Mouse (Mus musculus) liver, embryonic 14.5 days (tissue): ENCODE results near the gene Tbc1d10c. TPM values are rescaled to one million over a fixed set of nuclear protein-coding genes. Genes with fewer than 3 reads are reported as not detected.
A peak's percentile ranks its signal among the peaks of the same experiment; 100 is the strongest.

Source experiments
- ATAC-seq: fragments of 200-750 bp; cut with Nextera tagmentation; 2 replicates; pipeline ENCODE4 v1.8.0; 2017; ENCODE audit warnings: moderate number of reproducible peaks, mild to moderate bottlenecking, moderate library complexity; ENCODE audit not compliant: insufficient read depth
- DNase-seq, 3 experiments: peaks; one replicate each; pipeline ENCODE4 v3.0.0-alpha.2; 2012 to 2013; ENCODE audit warnings: low read depth in 3 of 3, low spot score in 3 of 3
- H3K27ac ChIP-seq: fragments of 300-500 bp; sonication (generic); 2 replicates; pipeline ENCODE4 v1.5.1; 2014; ENCODE audit warnings: moderate library complexity, mild to moderate bottlenecking, control low read depth, inconsistent platforms
- H3K27me3 ChIP-seq: fragments of 300-500 bp; sonication (generic); 2 replicates; pipeline ENCODE4 v1.6.1; 2014; ENCODE audit warnings: mild to moderate bottlenecking, low read length, moderate library complexity; ENCODE audit not compliant: control insufficient read depth, insufficient read depth
- H3K36me3 ChIP-seq: fragments of 300-500 bp; sonication (generic); replicated peaks from 2 replicates; pipeline ENCODE4 v1.6.1; 2014; ENCODE audit warnings: low read depth; ENCODE audit not compliant: control insufficient read depth, insufficient read depth
- H3K4me1 ChIP-seq, 2 experiments: fragments of 200-500 bp in 1 of 2; fragments of 300-500 bp in 1 of 2; sonication (generic) in 1 of 2; replicated peaks; 2 replicates each; pipeline ENCODE4 v1.6.1; 2012 to 2014; ENCODE audit warnings: antibody characterized with exemption in 1 of 2, inconsistent platforms in 1 of 2, low read length in 1 of 2; ENCODE audit not compliant: control insufficient read depth in 2 of 2, insufficient read depth in 2 of 2
- H3K4me2 ChIP-seq: fragments of 300-500 bp; sonication (generic); 2 replicates; pipeline ENCODE4 v1.6.1; 2014; ENCODE audit warnings: low read depth, mild to moderate bottlenecking, control low read depth, moderate library complexity
- H3K4me3 ChIP-seq, 2 experiments: fragments of 200-500 bp in 1 of 2; fragments of 300-500 bp in 1 of 2; sonication (generic) in 1 of 2; 2 replicates each; pipeline ENCODE4 v1.5.1; 2012 to 2014; ENCODE audit warnings: low read depth in 2 of 2, low read length in 2 of 2, mild to moderate bottlenecking in 2 of 2, control low read depth in 1 of 2, inconsistent platforms in 1 of 2, moderate library complexity in 1 of 2; ENCODE audit not compliant: insufficient read depth in 1 of 2
- H3K9ac ChIP-seq: fragments of 300-500 bp; sonication (generic); replicated peaks from 2 replicates; pipeline ENCODE4 v1.6.1; 2014; ENCODE audit warnings: mild to moderate bottlenecking, control low read depth, moderate library complexity
- H3K9me3 ChIP-seq: fragments of 300-500 bp; sonication (generic); 2 replicates; pipeline ENCODE4 v1.6.1; 2016; ENCODE audit warnings: low read length, mixed read lengths; ENCODE audit not compliant: control insufficient read depth
- CTCF ChIP-seq: IDR thresholded peaks from 2 replicates; pipeline ENCODE4 v1.5.1; 2016; ENCODE audit warnings: antibody characterized with exemption, low read depth, control low read depth
- EP300 ChIP-seq: IDR thresholded peaks from 2 replicates; pipeline ENCODE4 v1.6.1; 2016; ENCODE audit warnings: antibody characterized with exemption, low read depth
- WGBS: fragments of 180-500 bp; shearing (Covaris S2); extraction: QIAGEN DNeasy Blood & Tissue Kit; methylation state at CpG from one replicate; pipeline ENCODE4 v1.1.7; 2014; ENCODE audit not compliant: insufficient replicate concordance; 5-methylcytosine and 5-hydroxymethylcytosine counted together
- polyA plus RNA-seq, 2 experiments: library from polyadenylated mRNA; depleted of rRNA in 1 of 2; stranded (reverse) in 1 of 2; unstranded in 1 of 2; fragments of >200 nt; fragmentation: Nextera tagmentation in 1 of 2; extraction: Ambion mirVana in 1 of 2; gene quantifications; 2 replicates each; pipeline versions ENCODE4 v1.2.1 to v1.2.3; 2012 to 2014

Gene Tbc1d10c
- polyA plus RNA-seq, 2 experiments = 2.5 to 2.6 TPM

DNA sequence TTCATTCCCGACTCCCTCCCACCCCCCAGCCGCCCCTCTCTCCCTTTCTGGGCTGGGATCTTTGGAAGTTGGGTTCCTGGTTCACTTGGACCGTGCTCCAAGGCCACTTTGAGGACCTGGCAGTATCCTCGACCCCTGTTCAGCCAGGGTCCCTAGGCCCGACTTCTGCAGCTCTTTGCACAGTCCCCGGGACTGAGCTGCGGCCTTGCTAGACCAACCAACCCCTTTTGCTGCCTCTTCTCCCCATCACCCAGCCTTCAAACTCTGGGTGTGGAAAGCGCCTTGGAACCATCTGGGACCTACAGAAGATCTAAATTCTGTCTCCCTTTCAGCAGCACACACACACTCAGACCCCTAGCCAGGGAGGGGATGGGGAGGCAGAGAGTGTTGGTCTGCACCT lies 42.3 kb downstream of the Tbc1d10c start:
- Histone ChIP-seq H3K4me3 (peak overlapping the region; percentile 78 to 94), H3K9ac (peak overlapping the region; percentile 91), H3K27ac (peak overlapping the region; percentile 70), H3K36me3 (0 out of 2 replicates have a peak, but pooled peaks cover 3% of the 10 kb centered on the region), H3K27me3 (no peaks in the 10 kb centered on the region), H3K9me3 (no peaks in the 10 kb centered on the region), H3K4me1 (peaks cover 4 to 12% of the 10 kb centered on the region in 2 experiments), H3K4me2 (peak overlapping the region; percentile 88)
- DNase-seq = no peak
- TF ChIP-seq EP300 = no peak
- no peak for TF ChIP-seq CTCF
- under 1% methylated on average over 8 of the region's 8 CpGs for WGBS
- peak; percentile 36; the same call in 1 of the 2 replicates for ATAC-seq

- Histone ChIP-seq H3K4me3 (peak within 1 kb of the TSS; percentile 78 to 94), H3K27ac (peak within 1 kb of the TSS; percentile 70), H3K27me3 (no peaks in the 10 kb centered on the region), H3K4me1 (peaks cover 4 to 12% of the 10 kb centered on the region in 2 experiments), H3K9ac (peak within 1 kb of the TSS; percentile 91), H3K4me2 (peak within 1 kb of the TSS; percentile 88), H3K9me3 (no peaks in the 10 kb centered on the region), H3K36me3 (0 out of 2 replicates have a peak, but pooled peaks cover 3% of the 10 kb centered on the region)
- peak; percentile 77 to 83 (median 78) for DNase-seq
- TF ChIP-seq EP300 (no peak), CTCF (no peak)
- ATAC-seq = peak; percentile 90
- WGBS = under 1% methylated on average over 29 of the region's 33 CpGs
Observed at GRCm38 (mm10) chr19:4148491-4148806, 42.6 kb downstream of the Tbc1d10c start, which contains the start of gene Coro1b. Gene Coro1b, plus strand, starts transcription at chr19:4148619.

GRCm38 (mm10) chr19:4147782-4148490 lies 43.1 kb downstream of the Tbc1d10c start:
- Histone ChIP-seq H3K9ac (peak overlapping the region; percentile 35; the same call in 1 of the 2 replicates), H3K4me1 (peaks cover 4 to 12% of the 10 kb centered on the region in 2 experiments), H3K4me3 (peak overlapping the region; percentile 38 to 94; a peak in 3 of 4 replicates), H3K4me2 (peak overlapping the region; percentile 88), H3K36me3 (0 out of 2 replicates have a peak, but pooled peaks cover 3% of the 10 kb centered on the region), H3K9me3 (no peaks in the 10 kb centered on the region), H3K27me3 (no peaks in the 10 kb centered on the region), H3K27ac (no peak overlapping the region)
- DNase-seq (no peak), ATAC-seq (peak; percentile 26)
- WGBS = 40% methylated on average over 9 of the region's 9 CpGs
- TF ChIP-seq EP300 (no peak), CTCF (no peak)

DNA sequence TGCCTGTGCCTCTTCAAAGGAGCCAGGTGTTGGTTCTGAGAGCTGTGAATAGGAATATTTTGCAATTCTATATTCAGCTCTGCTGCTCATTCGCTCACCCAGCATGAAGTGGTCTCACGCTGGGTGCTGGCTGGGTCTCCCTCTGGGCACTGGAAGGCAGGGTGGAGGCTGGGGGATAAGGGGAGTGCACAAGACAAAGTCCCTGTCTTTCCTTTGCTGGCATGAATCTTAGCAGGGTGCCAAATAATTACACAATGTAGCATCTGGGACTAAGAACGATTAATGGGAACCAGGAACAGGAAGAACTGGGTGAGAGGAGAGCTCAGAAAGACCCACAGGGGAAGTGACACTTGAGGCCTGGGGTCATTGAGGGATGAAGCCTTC lies 44.1 kb downstream of the Tbc1d10c start:
- Histone ChIP-seq H3K4me2 (no peak overlapping the region), H3K27ac (no peak overlapping the region), H3K9ac (no peak overlapping the region), H3K4me1 (peaks cover 4 to 12% of the 10 kb centered on the region in 2 experiments), H3K9me3 (no peaks in the 10 kb centered on the region), H3K36me3 (0 out of 2 replicates have a peak, but pooled peaks cover 3% of the 10 kb centered on the region), H3K4me3 (no peak overlapping the region), H3K27me3 (no peaks in the 10 kb centered on the region)
- DNase-seq (no peak), ATAC-seq (no peak)
- 57% methylated on average over 3 of the region's 3 CpGs for WGBS
- TF ChIP-seq CTCF (no peak), EP300 (no peak)

DNA sequence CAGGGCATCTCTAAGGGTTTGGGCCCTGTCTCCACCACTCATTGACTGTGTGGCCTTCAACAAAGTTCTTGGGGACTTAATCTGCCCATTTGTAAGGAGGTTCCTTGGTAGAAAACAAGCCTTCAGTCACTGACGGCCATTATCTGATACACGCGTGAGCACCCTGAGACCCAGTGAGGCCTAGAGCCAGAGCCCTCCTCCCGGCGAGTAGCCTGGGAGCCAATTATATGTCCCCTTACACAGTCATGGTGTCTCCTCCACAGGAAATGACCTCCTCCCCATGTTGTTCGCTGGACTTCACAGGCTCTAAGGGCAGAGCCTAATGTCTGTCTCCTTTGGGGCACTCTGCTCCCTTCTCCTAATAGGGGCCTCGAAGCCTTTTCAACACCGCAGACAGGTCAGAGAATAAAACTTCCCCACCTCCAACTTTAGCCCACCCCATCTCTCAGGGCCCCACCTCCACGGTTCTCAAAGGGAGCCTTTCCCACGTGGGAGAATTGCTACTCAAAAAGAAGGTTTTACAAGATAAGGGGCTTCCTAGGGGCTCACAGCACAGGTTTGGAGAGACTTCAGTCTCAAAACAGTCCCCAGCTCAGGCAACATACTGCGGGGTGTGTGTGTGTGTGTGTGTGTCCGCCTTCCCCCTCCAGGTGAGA lies 44.6 kb downstream of the Tbc1d10c start:
- H3K27ac ChIP-seq = no peak overlapping the region
- no peaks in the 10 kb centered on the region for H3K9me3 ChIP-seq
- H3K36me3 ChIP-seq = 0 out of 2 replicates have a peak, but pooled peaks cover 3% of the 10 kb centered on the region
- no peak overlapping the region for H3K4me2 ChIP-seq
- DNase-seq (no peak), ATAC-seq (no peak)
- H3K27me3 ChIP-seq = no peaks in the 10 kb centered on the region
- no peak for TF ChIP-seq EP300
- no peak for TF ChIP-seq CTCF
- WGBS = 66% methylated on average over 12 of the region's 12 CpGs
- no peak overlapping the region for H3K4me3 ChIP-seq
- no peak overlapping the region for H3K9ac ChIP-seq
- H3K4me1 ChIP-seq = peaks cover 4 to 12% of the 10 kb centered on the region in 2 experiments
